Mouse (Mus musculus) liver, adult 2 months (tissue): Measurements from ENCODE around the gene 0610040J01Rik.

Experiments used
- CTCF ChIP-seq: fragments of 200-500 bp; IDR thresholded peaks from 2 replicates; pipeline ENCODE4 v1.5.1; 2011; ENCODE audit warnings: low read depth, low read length, control low read depth
- POLR2A ChIP-seq: fragments of 200-500 bp; IDR thresholded peaks from 2 replicates; pipeline ENCODE4 v1.6.1; 2011; ENCODE audit warnings: low read length, control low read depth; ENCODE audit not compliant: insufficient read depth; ENCODE audit errors: extremely low read depth

DNA sequence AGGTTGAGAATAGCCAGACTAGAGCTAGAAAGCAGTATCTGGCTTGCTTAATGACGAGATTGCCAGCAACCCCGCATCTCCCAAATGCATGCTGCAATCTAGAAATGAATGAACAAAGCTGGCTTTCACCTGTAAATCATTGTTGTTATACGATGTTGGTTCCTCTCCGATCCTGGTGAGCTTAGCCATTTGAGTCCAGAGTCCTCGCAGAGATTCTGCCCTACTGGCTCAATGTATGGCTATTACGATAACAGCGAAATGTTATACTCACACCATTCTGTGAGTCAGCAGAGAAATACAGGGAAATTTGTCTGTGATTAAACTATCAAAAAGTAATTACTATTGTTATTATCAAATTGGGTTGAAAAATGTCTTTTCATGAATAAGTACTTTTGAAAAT, 4.5 kb downstream of the 0610040J01Rik start:
- no peak for TF ChIP-seq CTCF
- no peak for TF ChIP-seq POLR2A
